Mouse (Mus musculus): ENCODE data around the gene Scrn1. TPM values are rescaled to one million over a fixed set of nuclear protein-coding genes. Genes with fewer than 3 reads are reported as not detected.

The Scrn1 gene
- polyA plus RNA-seq, 1 experiment, result 13.5 TPM

DNA sequence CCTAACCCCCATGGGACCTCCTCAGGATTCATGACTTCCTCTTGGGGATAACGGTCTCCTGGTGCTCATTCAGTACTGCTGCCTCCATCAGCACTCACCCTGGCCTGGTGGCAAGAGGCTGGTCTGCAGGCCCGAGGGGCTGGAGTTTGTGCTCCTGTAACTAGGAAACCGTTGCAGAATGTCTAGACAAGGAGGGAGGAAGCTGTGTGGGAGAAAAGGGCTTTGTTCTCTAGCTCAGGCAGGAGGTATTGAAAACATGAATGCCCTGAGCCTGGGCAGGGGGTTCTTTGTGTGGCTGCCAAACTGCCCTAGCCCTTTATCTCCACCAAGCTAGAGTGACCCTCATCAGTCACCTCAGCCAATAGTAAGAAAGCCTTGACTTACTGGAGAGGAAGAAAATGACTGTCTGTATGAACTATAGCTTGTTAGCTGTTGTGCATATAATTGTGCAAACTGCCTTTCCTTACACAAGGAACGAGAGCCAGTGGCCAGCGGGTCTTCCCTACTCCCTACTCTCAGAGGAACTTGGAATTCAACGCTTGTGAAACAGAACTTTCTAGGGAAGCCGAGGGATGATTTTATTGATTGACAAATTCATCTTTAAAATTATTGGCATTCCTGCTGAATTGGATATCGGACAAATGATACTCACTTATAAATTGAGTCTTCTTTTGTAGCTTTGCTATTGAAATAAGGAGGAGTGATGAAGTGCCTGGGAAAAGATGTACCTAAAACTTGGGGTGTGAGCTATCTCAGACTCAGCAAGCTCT lies 11.8 kb downstream of the Scrn1 start:
- Histone ChIP-seq H3K27me3 (replicated peaks) (peaks cover 9% of the 10 kb centered on the region), H3K36me3 (replicated peaks; ENCODE audit: low read length) (no peaks in the 10 kb centered on the region), H3K4me3 (replicated peaks) (no peak overlapping the region), H3K4me1 (peaks cover 5% of the 10 kb centered on the region), H3K9me3 (no peaks in the 10 kb centered on the region)
- TF ChIP-seq GATA1 (IDR thresholded peaks at IDR 0.05; ENCODE audit: borderline replicate concordance, low read length) (no peak), FLI1 (IDR thresholded peaks at IDR 0.05; ENCODE audit: low read length) (no peak)

DNA sequence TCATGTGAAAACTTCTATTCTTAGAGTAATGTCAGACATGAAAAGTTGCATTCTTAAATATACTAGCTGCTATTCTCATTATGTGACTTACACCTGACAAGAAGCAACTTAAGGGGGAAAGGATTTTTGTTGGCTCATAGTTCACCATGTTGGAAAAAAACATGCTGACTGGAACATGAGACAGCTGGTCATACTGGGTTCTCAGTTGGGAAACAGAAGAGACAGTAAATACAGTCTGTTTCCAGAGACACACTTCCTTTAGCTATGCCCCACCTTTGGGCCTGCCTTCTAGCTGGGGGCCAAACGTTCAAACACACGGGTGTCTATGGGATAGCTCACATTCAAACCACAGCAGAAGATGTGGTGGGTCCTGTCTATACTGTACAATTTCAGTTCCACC lies 12.7 kb downstream of the Scrn1 start:
- no peaks in the 10 kb centered on the region for H3K9me3 ChIP-seq
- TF ChIP-seq GATA1 (IDR thresholded peaks at IDR 0.05; ENCODE audit: borderline replicate concordance, low read length) (no peak), FLI1 (IDR thresholded peaks at IDR 0.05; ENCODE audit: low read length) (no peak)
- H3K4me3 ChIP-seq (replicated peaks), result no peak overlapping the region
- no peaks in the 10 kb centered on the region for H3K36me3 ChIP-seq (replicated peaks; ENCODE audit: low read length)
- peaks cover 11% of the 10 kb centered on the region for H3K27me3 ChIP-seq (replicated peaks)
- H3K4me1 ChIP-seq, result peaks cover 5% of the 10 kb centered on the region

DNA sequence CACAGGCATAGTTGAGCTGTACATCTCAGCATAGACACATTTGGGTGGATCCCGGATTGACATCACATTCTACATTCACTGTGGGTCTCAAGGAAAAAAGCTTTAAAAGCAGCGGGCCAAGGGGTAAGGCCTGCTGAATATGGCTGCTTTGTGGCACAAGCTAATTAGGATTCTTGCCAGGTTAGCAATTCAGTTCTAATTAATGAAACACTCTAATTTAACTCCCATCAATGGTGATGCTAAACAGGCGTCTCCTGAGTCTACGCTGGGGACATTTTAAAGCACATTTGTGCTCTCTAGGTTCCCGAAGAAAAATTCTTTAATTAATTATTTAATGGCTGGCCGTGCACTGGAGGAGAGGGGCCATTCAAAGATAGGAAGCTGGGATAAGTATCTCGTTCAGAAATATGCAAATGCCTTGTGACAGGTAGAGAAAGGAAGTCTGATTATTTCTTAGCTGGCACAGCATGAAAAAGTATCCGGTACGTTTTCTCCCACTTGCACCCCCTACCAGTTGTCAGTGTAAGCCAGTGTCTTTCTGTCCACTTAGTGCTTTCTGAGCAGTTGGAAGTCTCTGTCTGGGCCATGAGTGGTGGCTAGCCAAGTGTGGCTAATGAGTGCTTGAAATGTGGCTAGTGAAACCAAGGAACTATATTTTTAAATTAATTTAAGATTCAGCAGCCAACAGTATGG lies 13.4 kb downstream of the Scrn1 start:
- peaks cover 15% of the 10 kb centered on the region for H3K27me3 ChIP-seq (replicated peaks)
- H3K9me3 ChIP-seq, result no peaks in the 10 kb centered on the region
- no peak overlapping the region for H3K4me3 ChIP-seq (replicated peaks)
- TF ChIP-seq FLI1 (IDR thresholded peaks at IDR 0.05; ENCODE audit: low read length), result no peak
- no peak for TF ChIP-seq GATA1 (IDR thresholded peaks at IDR 0.05; ENCODE audit: borderline replicate concordance, low read length)
- H3K4me1 ChIP-seq, result peaks cover 5% of the 10 kb centered on the region
- no peaks in the 10 kb centered on the region for H3K36me3 ChIP-seq (replicated peaks; ENCODE audit: low read length)

DNA sequence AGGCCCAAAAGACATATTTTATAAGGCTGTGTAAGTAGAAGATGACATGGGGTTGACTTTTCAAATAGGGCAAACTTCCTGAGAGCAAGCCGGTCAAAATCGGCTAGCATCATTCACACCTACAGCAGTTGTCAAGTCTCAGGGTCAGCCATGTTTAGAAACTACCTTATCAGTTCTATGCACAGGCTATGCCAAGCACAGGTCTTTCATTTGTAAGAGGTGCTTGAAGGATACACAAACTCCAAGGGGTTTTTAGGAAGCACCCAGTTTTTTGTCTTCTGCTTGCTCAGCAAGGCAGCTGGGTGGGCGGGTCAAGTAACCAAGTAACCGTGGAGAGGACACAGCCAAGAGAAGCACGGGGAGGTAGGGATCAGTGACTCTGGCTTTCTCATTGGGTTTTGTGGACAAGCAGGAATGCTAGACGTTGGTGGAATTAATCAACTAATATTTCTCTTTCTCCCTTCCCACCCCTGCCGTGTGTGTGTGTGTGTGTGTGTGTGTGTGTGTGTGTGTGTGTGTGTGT lies 15.4 kb downstream of the Scrn1 start:
- Histone ChIP-seq H3K4me1 (peaks cover 5% of the 10 kb centered on the region), H3K9me3 (no peaks in the 10 kb centered on the region), H3K4me3 (replicated peaks) (no peak overlapping the region), H3K27me3 (replicated peaks) (peaks cover 15% of the 10 kb centered on the region), H3K36me3 (replicated peaks; ENCODE audit: low read length) (no peaks in the 10 kb centered on the region)
- TF ChIP-seq FLI1 (IDR thresholded peaks at IDR 0.05; ENCODE audit: low read length) (no peak), GATA1 (IDR thresholded peaks at IDR 0.05; ENCODE audit: borderline replicate concordance, low read length) (no peak)

DNA sequence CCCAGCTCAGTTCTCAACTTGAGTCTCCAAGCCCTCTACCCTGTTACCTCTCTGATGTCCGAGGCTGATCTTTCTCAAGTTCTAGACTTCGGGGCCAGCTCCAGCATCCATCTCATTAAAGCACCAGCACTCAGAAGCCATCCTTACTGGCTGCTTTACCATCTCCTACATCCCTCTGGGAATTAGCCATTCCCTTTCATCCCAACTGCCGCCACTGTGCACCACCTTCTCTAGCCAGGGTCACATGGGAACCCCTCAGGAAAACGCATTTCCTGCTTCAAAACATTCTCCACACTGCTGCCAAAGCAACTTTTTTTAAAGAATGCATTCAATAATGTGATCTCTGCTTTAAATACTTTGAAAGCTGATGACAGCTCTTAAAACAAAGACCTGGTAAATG lies 17.0 kb downstream of the Scrn1 start:
- H3K27me3 ChIP-seq (replicated peaks), result peaks cover 19% of the 10 kb centered on the region
- TF ChIP-seq GATA1 (IDR thresholded peaks at IDR 0.05; ENCODE audit: borderline replicate concordance, low read length) (no peak), FLI1 (IDR thresholded peaks at IDR 0.05; ENCODE audit: low read length) (no peak)
- no peaks in the 10 kb centered on the region for H3K36me3 ChIP-seq (replicated peaks; ENCODE audit: low read length)
- H3K9me3 ChIP-seq, result no peaks in the 10 kb centered on the region
- no peak overlapping the region for H3K4me3 ChIP-seq (replicated peaks)
- H3K4me1 ChIP-seq, result no peaks in the 10 kb centered on the region

DNA sequence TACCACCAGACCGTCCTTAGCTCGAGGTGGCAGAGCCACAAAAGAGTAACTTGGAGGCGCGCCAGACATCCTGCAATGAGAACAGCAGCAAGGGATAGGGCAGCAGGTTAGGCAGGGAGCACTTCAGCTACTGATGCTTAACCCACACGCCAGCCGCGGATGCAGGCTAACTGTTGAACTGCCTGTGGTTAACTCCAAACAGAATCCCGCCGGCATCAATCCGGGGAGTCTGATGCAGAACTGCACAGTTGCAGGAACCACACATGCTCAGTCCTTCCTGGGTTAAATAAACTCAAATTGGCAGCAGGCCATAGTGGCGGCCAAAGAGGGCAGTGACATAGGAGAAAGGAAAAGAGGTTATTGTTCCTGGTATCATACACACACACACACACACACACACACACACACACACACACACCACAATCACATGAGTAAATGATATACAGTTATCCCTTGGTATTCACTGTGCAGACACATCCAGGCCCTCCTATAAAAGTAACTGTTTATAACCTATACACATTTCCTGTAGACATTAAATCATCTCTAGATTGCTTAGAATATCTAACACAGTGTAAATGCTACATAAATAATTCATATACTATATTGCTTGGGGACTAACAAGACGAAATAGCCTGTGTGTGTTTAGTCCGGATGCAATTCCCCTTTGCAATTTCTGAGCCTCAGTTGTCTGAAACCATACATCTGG lies 17.8 kb downstream of the Scrn1 start:
- H3K4me1 ChIP-seq, result no peaks in the 10 kb centered on the region
- peaks cover 19% of the 10 kb centered on the region for H3K27me3 ChIP-seq (replicated peaks)
- no peak overlapping the region for H3K4me3 ChIP-seq (replicated peaks)
- no peaks in the 10 kb centered on the region for H3K36me3 ChIP-seq (replicated peaks; ENCODE audit: low read length)
- peaks cover 3% of the 10 kb centered on the region for H3K9me3 ChIP-seq
- TF ChIP-seq GATA1 (IDR thresholded peaks at IDR 0.05; ENCODE audit: borderline replicate concordance, low read length) (no peak), FLI1 (IDR thresholded peaks at IDR 0.05; ENCODE audit: low read length) (no peak)

DNA sequence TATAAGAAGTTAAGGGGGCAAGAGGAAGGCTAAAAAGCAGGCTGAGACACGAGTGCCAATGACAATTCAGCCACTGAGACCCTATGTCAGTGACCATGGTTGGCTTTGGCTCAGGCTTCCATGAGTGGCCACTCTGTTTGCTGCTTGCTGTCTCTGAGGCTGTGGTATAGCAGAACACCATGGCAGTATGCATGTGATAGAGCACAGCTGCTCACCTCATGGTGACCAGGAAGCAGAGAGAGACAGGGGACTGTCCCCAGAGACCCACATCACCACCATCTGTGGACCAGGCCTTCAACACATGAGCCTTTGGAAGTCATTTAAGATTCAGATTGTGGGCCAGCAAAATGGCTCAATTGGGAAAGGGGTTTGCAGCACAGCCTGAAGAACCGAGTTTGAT lies 22.6 kb downstream of the Scrn1 start:
- H3K36me3 ChIP-seq (replicated peaks; ENCODE audit: low read length), result no peaks in the 10 kb centered on the region
- no peak overlapping the region for H3K4me3 ChIP-seq (replicated peaks)
- H3K9me3 ChIP-seq, result peaks cover 8% of the 10 kb centered on the region
- H3K27me3 ChIP-seq (replicated peaks), result peaks cover 30% of the 10 kb centered on the region
- 0 out of 2 replicates have a peak, but pooled peaks cover 3% of the 10 kb centered on the region for H3K4me1 ChIP-seq
- TF ChIP-seq GATA1 (IDR thresholded peaks at IDR 0.05; ENCODE audit: borderline replicate concordance, low read length) (no peak), FLI1 (IDR thresholded peaks at IDR 0.05; ENCODE audit: low read length) (no peak)

DNA sequence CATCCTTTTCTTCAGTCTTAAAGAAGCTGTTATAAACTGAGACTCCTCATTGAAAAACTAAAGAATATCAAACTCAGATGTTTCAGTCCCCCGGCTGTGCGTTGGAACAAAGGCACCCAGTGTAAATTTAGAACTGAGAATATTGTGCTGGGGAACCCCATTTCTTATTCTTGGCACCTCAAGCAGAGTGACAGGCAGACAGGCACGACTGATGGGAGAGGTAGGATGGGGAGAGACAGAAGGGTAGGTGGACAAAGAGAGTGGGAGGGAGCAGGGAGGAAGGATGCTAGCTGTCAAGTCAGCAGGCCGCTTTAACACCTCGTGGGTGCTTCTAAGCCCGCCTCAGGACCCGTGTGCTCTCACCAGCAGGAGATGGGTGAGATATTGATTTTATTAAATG lies 23.5 kb downstream of the Scrn1 start:
- Histone ChIP-seq H3K27me3 (replicated peaks) (peaks cover 26% of the 10 kb centered on the region), H3K4me1 (0 out of 2 replicates have a peak, but pooled peaks cover 3% of the 10 kb centered on the region)
- TF ChIP-seq GATA1 (IDR thresholded peaks at IDR 0.05; ENCODE audit: borderline replicate concordance, low read length), result no peak
- TF ChIP-seq FLI1 (IDR thresholded peaks at IDR 0.05; ENCODE audit: low read length), result no peak

DNA sequence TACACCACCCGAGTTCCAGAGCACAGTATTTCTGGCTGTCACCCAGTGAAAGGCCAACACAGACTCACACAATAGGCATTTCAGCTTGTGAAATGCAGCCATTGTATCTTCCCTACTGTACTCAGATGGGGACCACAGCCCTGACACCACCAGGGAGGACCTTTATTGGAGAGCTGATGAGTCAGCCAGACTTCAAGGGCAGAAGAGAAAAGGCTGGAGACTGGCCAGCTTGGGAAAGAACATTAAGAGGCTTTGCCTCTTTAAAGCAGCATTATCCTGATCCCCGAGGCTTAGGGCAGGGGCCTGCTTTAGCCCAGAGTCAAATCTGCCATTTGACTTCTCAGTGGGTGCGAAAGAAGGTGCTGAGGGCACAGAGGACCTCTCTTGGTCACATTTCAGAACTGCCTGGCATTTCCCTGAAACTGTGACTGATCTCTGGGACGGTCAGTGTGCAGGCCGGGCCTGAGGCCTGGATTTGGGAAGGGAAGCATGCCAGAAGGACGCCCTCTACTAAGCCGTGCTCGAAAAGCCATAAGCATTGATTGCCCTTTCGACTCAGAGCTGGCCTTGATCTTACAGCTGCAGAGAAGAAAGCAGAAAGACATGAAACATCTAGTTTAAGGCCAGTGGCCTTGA lies 25.9 kb downstream of the Scrn1 start:
- Histone ChIP-seq H3K9me3 (peaks cover 8% of the 10 kb centered on the region), H3K27me3 (replicated peaks) (peaks cover 33% of the 10 kb centered on the region), H3K4me3 (replicated peaks) (no peak overlapping the region), H3K36me3 (replicated peaks; ENCODE audit: low read length) (no peaks in the 10 kb centered on the region), H3K4me1 (peaks cover 8% of the 10 kb centered on the region)
- TF ChIP-seq FLI1 (IDR thresholded peaks at IDR 0.05; ENCODE audit: low read length), result no peak
- TF ChIP-seq GATA1 (IDR thresholded peaks at IDR 0.05; ENCODE audit: borderline replicate concordance, low read length), result no peak

More for the DNA sequence above, 23.5 kb downstream of the Scrn1 start:
- H3K9me3 ChIP-seq, result peaks cover 8% of the 10 kb centered on the region
- H3K36me3 ChIP-seq (replicated peaks; ENCODE audit: low read length), result no peaks in the 10 kb centered on the region
- no peak overlapping the region for H3K4me3 ChIP-seq (replicated peaks)

All from megakaryocyte, embryonic 14.5 days (primary cell).